Mouse (Mus musculus): ENCODE measurements around the gene Kcnma1. TPM values are rescaled to one million over a fixed set of nuclear protein-coding genes. Genes with fewer than 3 reads are reported as not detected.
A peak's percentile ranks its signal among the peaks of the same experiment; 100 is the strongest.

Gene Kcnma1
- polyA plus RNA-seq, 1 experiment = 3.5 TPM

DNA sequence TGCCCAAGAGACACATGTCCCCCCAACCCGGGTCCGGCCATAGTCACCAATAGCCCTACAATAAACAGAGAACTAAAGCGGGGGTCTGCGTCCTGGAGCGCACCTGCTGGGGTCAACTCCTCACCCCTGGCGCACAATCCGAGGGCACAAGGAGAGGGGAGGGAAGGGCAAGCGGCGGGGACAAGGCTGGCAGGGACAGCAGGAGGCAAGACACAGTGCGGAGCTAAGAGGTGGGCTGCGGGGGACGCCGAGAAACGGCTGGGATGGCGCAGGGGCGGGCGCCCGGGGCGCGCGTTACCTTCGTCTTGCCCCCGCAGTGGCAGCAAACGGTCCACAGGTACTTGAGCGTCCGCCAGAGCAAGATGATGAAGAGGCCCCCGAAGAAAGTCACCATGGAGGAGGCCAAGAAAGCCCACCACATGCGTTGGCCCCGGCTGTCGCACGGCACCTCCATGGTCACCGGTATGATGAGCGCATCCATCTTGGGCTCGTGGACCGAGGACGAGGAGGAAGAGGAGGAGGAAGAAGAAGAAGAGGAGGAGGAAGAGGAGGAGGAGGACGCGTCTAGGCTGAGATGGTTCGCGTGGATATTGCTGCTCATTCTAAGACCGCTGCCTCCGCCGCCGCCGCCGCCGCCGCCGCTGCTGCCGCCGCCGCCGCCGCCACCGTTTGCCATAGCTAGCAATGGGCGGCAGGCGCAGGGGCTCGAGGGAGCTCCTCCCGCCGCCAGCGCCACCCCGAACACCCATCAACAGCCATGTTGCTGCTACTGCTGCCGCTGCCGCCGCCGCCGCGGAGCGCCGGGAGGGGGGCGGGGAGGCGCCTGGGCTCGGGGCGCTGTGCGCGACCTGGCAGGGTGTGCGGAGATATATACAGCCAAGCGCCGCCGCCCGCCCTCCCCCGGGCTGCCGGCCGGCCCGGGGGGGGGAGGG is 10.6 kb downstream of the Kcnma1 start:
- Histone ChIP-seq H3K27me3 (ENCODE audit: control insufficient read depth, insufficient read depth, low read length) (peaks cover 21% of the 10 kb centered on the region), H3K27ac (ENCODE audit: insufficient read depth, low read depth, low read length) (no peak overlapping the region)
- 2% methylated on average over 71 of the region's 85 CpGs for WGBS

DNA sequence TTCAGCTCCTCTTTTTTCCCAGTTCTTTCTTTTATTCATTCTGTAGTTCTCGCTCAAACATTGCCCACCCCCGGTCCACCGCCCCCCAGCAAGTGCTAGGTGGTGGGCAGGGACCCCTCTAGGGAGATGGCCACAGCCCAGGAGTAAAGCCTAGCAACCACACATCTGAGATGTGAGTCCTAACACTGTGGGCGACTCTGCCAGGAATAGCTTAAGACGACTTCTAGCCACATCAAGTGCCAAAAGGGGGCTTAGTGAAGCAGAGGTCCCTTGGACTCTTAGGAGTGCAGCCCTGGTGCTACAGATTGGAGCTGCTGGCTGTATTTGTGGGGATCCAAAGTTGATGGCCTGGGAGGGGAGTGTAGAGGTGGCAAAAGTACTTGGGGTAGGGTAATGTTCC is 11.6 kb downstream of the Kcnma1 start:
- Histone ChIP-seq H3K4me1 (ENCODE audit: control insufficient read depth, insufficient read depth, insufficient read length, low read length) (no peaks in the 10 kb centered on the region; the same call in 1 of the 2 replicates), H3K27ac (ENCODE audit: insufficient read depth, low read depth, low read length) (no peak overlapping the region), H3K27me3 (ENCODE audit: control insufficient read depth, insufficient read depth, low read length) (peaks cover 21% of the 10 kb centered on the region), H3K4me3 (ENCODE audit: low read depth, low read length) (peak overlapping the region; percentile 6; the same call in 1 of the 2 replicates), H3K36me3 (ENCODE audit: control insufficient read depth, insufficient read depth, low read length) (no peaks in the 10 kb centered on the region)
- WGBS = 52% methylated on average over 5 of the region's 5 CpGs
- TF ChIP-seq POLR2A (IDR thresholded peaks at IDR 0.05; ENCODE audit: low read depth, low read length) = no peak
- TF ChIP-seq CTCF (IDR thresholded peaks at IDR 0.05; ENCODE audit: extremely low read depth, insufficient read length, insufficient replicate concordance, low read depth, low read length) = no peak

More for the DNA sequence above, 10.6 kb downstream of the Kcnma1 start:
- no peaks in the 10 kb centered on the region; the same call in 1 of the 2 replicates for H3K4me1 ChIP-seq (ENCODE audit: control insufficient read depth, insufficient read depth, insufficient read length, low read length)
- TF ChIP-seq CTCF (IDR thresholded peaks at IDR 0.05; ENCODE audit: extremely low read depth, insufficient read length, insufficient replicate concordance, low read depth, low read length) = no peak
- no peak for TF ChIP-seq POLR2A (IDR thresholded peaks at IDR 0.05; ENCODE audit: low read depth, low read length)
- peak overlapping the region; percentile 56 for H3K4me3 ChIP-seq (ENCODE audit: low read depth, low read length)
- H3K36me3 ChIP-seq (ENCODE audit: control insufficient read depth, insufficient read depth, low read length) = no peaks in the 10 kb centered on the region

DNA sequence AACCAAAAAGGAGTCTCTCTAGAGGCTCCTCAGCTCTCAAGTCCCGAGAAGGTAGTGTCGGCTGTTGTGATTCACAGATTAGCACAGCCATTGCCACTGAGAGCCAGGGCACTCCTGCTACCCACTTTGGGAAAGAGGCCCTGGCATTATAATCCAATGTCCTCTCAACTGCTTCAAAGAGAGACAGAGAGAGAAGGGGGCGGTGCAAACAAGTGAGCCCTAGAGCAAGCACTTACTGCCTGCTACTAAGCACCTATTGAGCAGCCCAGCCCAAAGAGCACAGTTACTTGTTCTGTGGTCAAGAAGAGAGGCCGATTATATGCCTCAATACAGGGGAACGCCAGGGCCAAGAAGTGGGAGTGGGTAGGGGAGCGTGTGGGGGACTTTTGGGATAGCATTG is 16.4 kb downstream of the Kcnma1 start:
- WGBS = 86% methylated on average over 6 of the region's 6 CpGs
- Histone ChIP-seq H3K27ac (ENCODE audit: insufficient read depth, low read depth, low read length) (no peak overlapping the region), H3K4me3 (ENCODE audit: low read depth, low read length) (no peak overlapping the region), H3K27me3 (ENCODE audit: control insufficient read depth, insufficient read depth, low read length) (0 out of 2 replicates have a peak, but pooled peaks cover 2% of the 10 kb centered on the region), H3K4me1 (ENCODE audit: control insufficient read depth, insufficient read depth, insufficient read length, low read length) (no peaks in the 10 kb centered on the region), H3K36me3 (ENCODE audit: control insufficient read depth, insufficient read depth, low read length) (no peaks in the 10 kb centered on the region)
- TF ChIP-seq CTCF (IDR thresholded peaks at IDR 0.05; ENCODE audit: extremely low read depth, insufficient read length, insufficient replicate concordance, low read depth, low read length) (no peak), POLR2A (IDR thresholded peaks at IDR 0.05; ENCODE audit: low read depth, low read length) (no peak)

DNA sequence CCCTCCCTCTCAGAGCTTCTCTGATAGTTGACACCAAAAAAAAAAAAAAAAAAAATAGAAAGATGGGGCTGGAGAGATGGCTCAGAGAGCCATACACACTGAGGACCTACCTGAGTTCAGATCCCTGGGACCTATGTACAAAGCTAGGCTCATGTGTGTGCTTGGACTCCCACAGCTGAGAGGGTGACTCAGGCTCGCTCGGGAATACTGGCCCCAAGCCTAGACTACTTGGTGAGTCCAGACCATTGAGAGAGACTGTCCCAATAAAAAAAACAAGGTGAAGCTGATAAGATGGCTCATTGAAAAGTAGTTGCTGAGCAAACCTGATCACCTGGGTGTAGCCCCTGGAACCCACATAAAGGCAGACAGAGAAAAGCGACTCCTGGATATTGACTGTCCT is 18.5 kb downstream of the Kcnma1 start:
- no peaks in the 10 kb centered on the region for H3K4me1 ChIP-seq (ENCODE audit: control insufficient read depth, insufficient read depth, insufficient read length, low read length)
- WGBS = 67% methylated on average over 3 of the region's 3 CpGs

DNA sequence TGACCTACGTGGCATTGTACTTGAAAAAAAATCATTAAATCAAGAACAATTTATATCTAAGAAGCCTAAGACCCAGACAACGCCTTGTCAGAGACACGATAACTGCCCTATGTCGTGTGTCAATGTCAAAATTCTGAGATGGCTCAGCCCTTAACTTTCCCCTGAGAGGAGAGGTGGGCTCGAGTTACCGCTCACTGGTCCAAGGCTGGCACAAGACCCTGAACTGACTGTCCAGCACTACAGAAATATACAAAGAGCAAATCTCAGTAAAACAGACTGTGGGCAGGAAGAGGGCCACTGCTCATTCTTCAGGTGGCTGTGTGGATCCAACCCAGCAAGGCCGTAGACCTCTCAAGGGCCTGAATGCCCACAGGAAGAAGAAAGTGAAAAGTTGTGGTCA is 23.4 kb downstream of the Kcnma1 start:
- H3K27me3 ChIP-seq (ENCODE audit: control insufficient read depth, insufficient read depth, low read length) = no peaks in the 10 kb centered on the region

More for the DNA sequence above, 18.5 kb downstream of the Kcnma1 start:
- Histone ChIP-seq H3K36me3 (ENCODE audit: control insufficient read depth, insufficient read depth, low read length) (no peaks in the 10 kb centered on the region), H3K27ac (ENCODE audit: insufficient read depth, low read depth, low read length) (no peak overlapping the region), H3K27me3 (ENCODE audit: control insufficient read depth, insufficient read depth, low read length) (0 out of 2 replicates have a peak, but pooled peaks cover 2% of the 10 kb centered on the region), H3K4me3 (ENCODE audit: low read depth, low read length) (no peak overlapping the region)
- TF ChIP-seq POLR2A (IDR thresholded peaks at IDR 0.05; ENCODE audit: low read depth, low read length) (no peak), CTCF (IDR thresholded peaks at IDR 0.05; ENCODE audit: extremely low read depth, insufficient read length, insufficient replicate concordance, low read depth, low read length) (no peak)

DNA sequence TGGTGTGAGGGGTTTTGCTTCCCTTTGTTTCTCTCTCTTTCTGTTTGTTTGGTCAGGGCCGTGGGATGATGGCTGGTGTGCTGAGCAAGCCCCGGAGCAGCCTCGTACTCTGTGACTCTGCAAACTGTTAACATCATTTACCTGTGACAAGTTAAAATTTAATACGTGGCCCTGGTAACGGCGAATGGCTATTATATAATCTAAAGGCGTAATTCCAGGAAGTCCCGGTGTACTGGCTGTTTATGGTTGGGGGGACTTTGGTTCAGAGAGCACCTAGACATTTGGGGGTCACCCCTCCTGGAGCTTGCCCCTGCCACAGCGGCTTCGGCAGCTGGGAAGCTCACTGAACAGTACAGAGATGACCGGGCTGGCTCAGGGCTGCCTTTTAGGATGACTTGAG is 24.6 kb downstream of the Kcnma1 start:
- H3K27me3 ChIP-seq (ENCODE audit: control insufficient read depth, insufficient read depth, low read length) = no peaks in the 10 kb centered on the region
- H3K4me3 ChIP-seq (ENCODE audit: low read depth, low read length) = no peak overlapping the region
- 37% methylated on average over 11 of the region's 11 CpGs for WGBS
- no peaks in the 10 kb centered on the region for H3K36me3 ChIP-seq (ENCODE audit: control insufficient read depth, insufficient read depth, low read length)
- H3K4me1 ChIP-seq (ENCODE audit: control insufficient read depth, insufficient read depth, insufficient read length, low read length) = no peaks in the 10 kb centered on the region; the same call in 1 of the 2 replicates
- TF ChIP-seq POLR2A (IDR thresholded peaks at IDR 0.05; ENCODE audit: low read depth, low read length) (no peak), CTCF (IDR thresholded peaks at IDR 0.05; ENCODE audit: extremely low read depth, insufficient read length, insufficient replicate concordance, low read depth, low read length) (no peak)
- H3K27ac ChIP-seq (ENCODE audit: insufficient read depth, low read depth, low read length) = no peak overlapping the region

More for the DNA sequence above, 23.4 kb downstream of the Kcnma1 start:
- Histone ChIP-seq H3K27ac (ENCODE audit: insufficient read depth, low read depth, low read length) (no peak overlapping the region), H3K4me3 (ENCODE audit: low read depth, low read length) (no peak overlapping the region), H3K4me1 (ENCODE audit: control insufficient read depth, insufficient read depth, insufficient read length, low read length) (no peaks in the 10 kb centered on the region; the same call in 1 of the 2 replicates), H3K36me3 (ENCODE audit: control insufficient read depth, insufficient read depth, low read length) (no peaks in the 10 kb centered on the region)
- WGBS = 89% methylated on average over 7 of the region's 7 CpGs
- TF ChIP-seq CTCF (IDR thresholded peaks at IDR 0.05; ENCODE audit: extremely low read depth, insufficient read length, insufficient replicate concordance, low read depth, low read length) = no peak
- TF ChIP-seq POLR2A (IDR thresholded peaks at IDR 0.05; ENCODE audit: low read depth, low read length) = no peak

DNA sequence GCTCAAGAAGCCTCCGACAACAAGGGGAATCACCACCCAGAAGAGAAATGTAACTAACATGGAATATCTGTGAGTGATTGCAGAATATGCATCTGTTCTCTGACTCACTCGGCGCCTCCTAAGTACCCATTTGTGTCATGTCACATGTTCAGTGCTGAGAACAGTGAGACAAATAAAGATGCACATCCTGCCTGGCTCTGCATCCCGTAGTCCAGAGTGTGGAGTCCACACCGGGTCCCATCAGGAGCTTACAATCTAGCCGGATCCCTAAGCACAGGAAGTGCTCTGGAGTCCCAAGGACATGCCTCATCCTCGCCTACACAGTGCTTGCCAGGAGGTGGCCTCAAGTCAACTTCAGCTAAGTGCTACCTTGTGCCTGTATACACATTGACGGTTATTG is 32.1 kb downstream of the Kcnma1 start:
- Histone ChIP-seq H3K36me3 (ENCODE audit: control insufficient read depth, insufficient read depth, low read length) (no peaks in the 10 kb centered on the region), H3K27me3 (ENCODE audit: control insufficient read depth, insufficient read depth, low read length) (no peaks in the 10 kb centered on the region), H3K27ac (ENCODE audit: insufficient read depth, low read depth, low read length) (no peak overlapping the region), H3K4me1 (ENCODE audit: control insufficient read depth, insufficient read depth, insufficient read length, low read length) (no peaks in the 10 kb centered on the region; the same call in 1 of the 2 replicates), H3K4me3 (ENCODE audit: low read depth, low read length) (no peak overlapping the region)
- 77% methylated on average over 8 of the region's 8 CpGs for WGBS
- TF ChIP-seq CTCF (IDR thresholded peaks at IDR 0.05; ENCODE audit: extremely low read depth, insufficient read length, insufficient replicate concordance, low read depth, low read length) = no peak
- TF ChIP-seq POLR2A (IDR thresholded peaks at IDR 0.05; ENCODE audit: low read depth, low read length) = no peak
